Mouse (Mus musculus) hindbrain, embryonic 13.5 days (tissue): ENCODE data around the gene Pde1c. TPM values are rescaled to one million over a fixed set of nuclear protein-coding genes. Genes with fewer than 3 reads are reported as not detected.

Experiments
- ATAC-seq: fragments of 200-750 bp; cut with Nextera tagmentation; 2 replicates; pipeline ENCODE4 v1.8.0; 2017; ENCODE audit warnings: moderate TSS enrichment; ENCODE audit not compliant: low FRiP score
- H3K27ac ChIP-seq: fragments of 300-500 bp; sonication (generic); 2 replicates; pipeline ENCODE4 v1.5.1; 2015; ENCODE audit warnings: inconsistent platforms, mild to moderate bottlenecking, moderate library complexity
- H3K27me3 ChIP-seq: fragments of 300-500 bp; sonication (generic); 2 replicates; pipeline ENCODE4 v1.6.1; 2015; ENCODE audit warnings: mild to moderate bottlenecking, inconsistent platforms
- H3K36me3 ChIP-seq: fragments of 300-500 bp; sonication (generic); 2 replicates; pipeline ENCODE4 v1.6.1; 2015; ENCODE audit warnings: mild to moderate bottlenecking, inconsistent platforms
- H3K4me1 ChIP-seq: fragments of 300-500 bp; sonication (generic); replicated peaks from 2 replicates; pipeline ENCODE4 v1.6.1; 2015; ENCODE audit warnings: inconsistent platforms
- H3K4me2 ChIP-seq: fragments of 300-500 bp; sonication (generic); 2 replicates; pipeline ENCODE4 v1.6.1; 2015; ENCODE audit warnings: inconsistent platforms, mild to moderate bottlenecking, moderate library complexity
- H3K4me3 ChIP-seq: fragments of 300-500 bp; sonication (generic); 2 replicates; pipeline ENCODE4 v1.5.1; 2015; ENCODE audit warnings: mild to moderate bottlenecking, inconsistent platforms
- H3K9ac ChIP-seq: fragments of 300-500 bp; sonication (generic); 2 replicates; pipeline ENCODE4 v1.6.1; 2015; ENCODE audit warnings: mild to moderate bottlenecking, inconsistent platforms
- H3K9me3 ChIP-seq: fragments of 300-500 bp; sonication (generic); 2 replicates; pipeline ENCODE4 v1.6.1; 2016; ENCODE audit warnings: inconsistent platforms
- WGBS: fragments of 180-500 bp; shearing (Covaris S2); methylation state at CpG from one replicate; pipeline ENCODE4 v1.1.7; 2015; 5-methylcytosine and 5-hydroxymethylcytosine counted together
- polyA plus RNA-seq: library from polyadenylated mRNA; unstranded; fragments of >200 nt; fragmentation: Nextera tagmentation; extraction: Ambion mirVana; gene quantifications from 2 replicates; pipeline ENCODE4 v1.2.1, GENCODE M21; 2015

Gene Pde1c
- polyA plus RNA-seq, 1 experiment from 2014 or later = 16.2 TPM

- Histone ChIP-seq H3K4me2 (no peak overlapping the region), H3K27ac (no peak overlapping the region), H3K9me3 (no peaks in the 10 kb centered on the region), H3K9ac (no peak overlapping the region), H3K4me1 (no peaks in the 10 kb centered on the region), H3K36me3 (no peaks in the 10 kb centered on the region), H3K4me3 (no peak overlapping the region), H3K27me3 (no peaks in the 10 kb centered on the region)
- WGBS = 85% methylated on average over 5 of the region's 5 CpGs
- ATAC-seq = no peak
Observed at GRCm38 (mm10) chr6:56540247-56540646, 28.7 kb downstream of the Pde1c start.

- no peak for ATAC-seq
- no peak overlapping the region for H3K9ac ChIP-seq
- H3K4me1 ChIP-seq = no peaks in the 10 kb centered on the region
- H3K4me2 ChIP-seq = no peak overlapping the region
- no peak overlapping the region for H3K27ac ChIP-seq
- H3K36me3 ChIP-seq = no peaks in the 10 kb centered on the region
- H3K27me3 ChIP-seq = no peaks in the 10 kb centered on the region
- no peaks in the 10 kb centered on the region for H3K9me3 ChIP-seq
- H3K4me3 ChIP-seq = no peak overlapping the region
Observed at GRCm38 (mm10) chr6:56534653-56535052, 34.2 kb downstream of the Pde1c start.

- Histone ChIP-seq H3K36me3 (no peaks in the 10 kb centered on the region), H3K4me1 (no peaks in the 10 kb centered on the region), H3K27me3 (no peaks in the 10 kb centered on the region), H3K9me3 (no peaks in the 10 kb centered on the region), H3K4me3 (no peak overlapping the region), H3K9ac (no peak overlapping the region), H3K4me2 (no peak overlapping the region), H3K27ac (no peak overlapping the region)
- ATAC-seq = no peak
- 92% methylated on average over 2 of the region's 2 CpGs for WGBS
Observed at GRCm38 (mm10) chr6:56532257-56532656, 36.6 kb downstream of the Pde1c start.

GRCm38 (mm10) chr6:56523938-56524866 lies 44.7 kb downstream of the Pde1c start:
- no peak for ATAC-seq
- Histone ChIP-seq H3K36me3 (no peaks in the 10 kb centered on the region), H3K9me3 (no peaks in the 10 kb centered on the region), H3K4me2 (no peak overlapping the region), H3K27ac (no peak overlapping the region), H3K9ac (no peak overlapping the region), H3K27me3 (no peaks in the 10 kb centered on the region), H3K4me1 (no peaks in the 10 kb centered on the region), H3K4me3 (no peak overlapping the region)
- WGBS = 83% methylated on average over 6 of the region's 6 CpGs

- Histone ChIP-seq H3K4me3 (no peak overlapping the region), H3K27ac (no peak overlapping the region), H3K4me1 (no peaks in the 10 kb centered on the region), H3K4me2 (no peak overlapping the region), H3K9ac (no peak overlapping the region), H3K36me3 (no peaks in the 10 kb centered on the region), H3K27me3 (no peaks in the 10 kb centered on the region), H3K9me3 (no peaks in the 10 kb centered on the region)
- no peak for ATAC-seq
- WGBS = 85% methylated on average over 5 of the region's 5 CpGs
Observed at GRCm38 (mm10) chr6:56489161-56489560, 79.7 kb downstream of the Pde1c start.

- no peak overlapping the region for H3K9ac ChIP-seq
- no peak overlapping the region for H3K27ac ChIP-seq
- ATAC-seq = no peak
- 80% methylated on average over 3 of the region's 3 CpGs for WGBS
- no peaks in the 10 kb centered on the region for H3K27me3 ChIP-seq
- H3K9me3 ChIP-seq = no peaks in the 10 kb centered on the region
- H3K4me3 ChIP-seq = no peak overlapping the region
- H3K4me1 ChIP-seq = no peaks in the 10 kb centered on the region
- H3K4me2 ChIP-seq = no peak overlapping the region
- H3K36me3 ChIP-seq = no peaks in the 10 kb centered on the region
Observed at GRCm38 (mm10) chr6:56485078-56485477, 83.8 kb downstream of the Pde1c start.

GRCm38 (mm10) chr6:56480914-56481482 lies 87.9 kb downstream of the Pde1c start:
- Histone ChIP-seq H3K27me3 (no peaks in the 10 kb centered on the region), H3K9ac (no peak overlapping the region), H3K4me3 (no peak overlapping the region), H3K9me3 (no peaks in the 10 kb centered on the region), H3K4me1 (no peaks in the 10 kb centered on the region), H3K4me2 (no peak overlapping the region), H3K36me3 (no peaks in the 10 kb centered on the region), H3K27ac (no peak overlapping the region)
- 1% methylated on average over 6 of the region's 6 CpGs for WGBS
- ATAC-seq = peak; percentile 58; the same call in 1 of the 2 replicates

GRCm38 (mm10) chr6:56476581-56476980 lies 92.3 kb downstream of the Pde1c start:
- Histone ChIP-seq H3K27ac (no peak overlapping the region), H3K4me3 (no peak overlapping the region), H3K9ac (no peak overlapping the region), H3K4me2 (no peak overlapping the region), H3K4me1 (no peaks in the 10 kb centered on the region), H3K36me3 (no peaks in the 10 kb centered on the region), H3K9me3 (no peaks in the 10 kb centered on the region), H3K27me3 (no peaks in the 10 kb centered on the region)
- 41% methylated on average over 6 of the region's 6 CpGs for WGBS
- peak; percentile 75; the same call in 1 of the 2 replicates for ATAC-seq

GRCm38 (mm10) chr6:56458098-56458497 lies 110.8 kb downstream of the Pde1c start:
- no peak for ATAC-seq
- no peak overlapping the region for H3K4me3 ChIP-seq
- H3K36me3 ChIP-seq = no peaks in the 10 kb centered on the region
- no peak overlapping the region for H3K4me2 ChIP-seq
- H3K9me3 ChIP-seq = no peaks in the 10 kb centered on the region
- no peak overlapping the region for H3K9ac ChIP-seq
- H3K27ac ChIP-seq = no peak overlapping the region
- no peaks in the 10 kb centered on the region for H3K27me3 ChIP-seq
- H3K4me1 ChIP-seq = no peaks in the 10 kb centered on the region
- 51% methylated on average over 3 of the region's 3 CpGs for WGBS

GRCm38 (mm10) chr6:56447917-56448316 lies 121.0 kb downstream of the Pde1c start:
- Histone ChIP-seq H3K4me3 (no peak overlapping the region), H3K9me3 (no peaks in the 10 kb centered on the region), H3K4me2 (no peak overlapping the region), H3K27me3 (no peaks in the 10 kb centered on the region), H3K4me1 (0 out of 2 replicates have a peak, but pooled peaks cover 3% of the 10 kb centered on the region), H3K27ac (no peak overlapping the region), H3K9ac (no peak overlapping the region), H3K36me3 (no peaks in the 10 kb centered on the region)
- 30% methylated on average over 2 of the region's 2 CpGs for WGBS
- no peak for ATAC-seq

GRCm38 (mm10) chr6:56441501-56441900 lies 127.4 kb downstream of the Pde1c start:
- WGBS = 69% methylated on average over 4 of the region's 4 CpGs
- H3K27ac ChIP-seq = no peak overlapping the region
- no peak overlapping the region for H3K4me3 ChIP-seq
- no peak for ATAC-seq
- no peak overlapping the region for H3K4me2 ChIP-seq
- no peaks in the 10 kb centered on the region for H3K9me3 ChIP-seq
- no peaks in the 10 kb centered on the region for H3K36me3 ChIP-seq
- no peak overlapping the region for H3K9ac ChIP-seq
- H3K4me1 ChIP-seq = no peaks in the 10 kb centered on the region
- H3K27me3 ChIP-seq = no peaks in the 10 kb centered on the region

- no peak overlapping the region for H3K4me3 ChIP-seq
- H3K4me2 ChIP-seq = no peak overlapping the region
- H3K36me3 ChIP-seq = no peaks in the 10 kb centered on the region
- no peak for ATAC-seq
- H3K9me3 ChIP-seq = no peaks in the 10 kb centered on the region
- 92% methylated on average over 5 of the region's 5 CpGs for WGBS
- H3K27ac ChIP-seq = no peak overlapping the region
- H3K27me3 ChIP-seq = no peaks in the 10 kb centered on the region
- no peak overlapping the region for H3K9ac ChIP-seq
- H3K4me1 ChIP-seq = no peaks in the 10 kb centered on the region
Observed at GRCm38 (mm10) chr6:56425846-56426245, 143.1 kb downstream of the Pde1c start.

- Histone ChIP-seq H3K9me3 (no peaks in the 10 kb centered on the region), H3K27ac (no peak overlapping the region), H3K4me2 (no peak overlapping the region), H3K4me1 (no peaks in the 10 kb centered on the region), H3K36me3 (no peaks in the 10 kb centered on the region), H3K4me3 (no peak overlapping the region), H3K27me3 (no peaks in the 10 kb centered on the region), H3K9ac (no peak overlapping the region)
- WGBS = 74% methylated on average over 3 of the region's 3 CpGs
- ATAC-seq = no peak
Observed at GRCm38 (mm10) chr6:56422866-56423265, 146.0 kb downstream of the Pde1c start.
